Mouse (Mus musculus): ENCODE measurements at regions not wholly inside any gene's neighbourhood (a gene's known extent, or its start where the extent isn't known, plus 50 kb on each side); places are given as distances from the start of the nearest gene placed in this dataset.
"Not testable (repeated sequence)": the region's sequence is repeated elsewhere in the genome, so short reads cannot be mapped to it uniquely, and the experiment has no call there.

DNA sequence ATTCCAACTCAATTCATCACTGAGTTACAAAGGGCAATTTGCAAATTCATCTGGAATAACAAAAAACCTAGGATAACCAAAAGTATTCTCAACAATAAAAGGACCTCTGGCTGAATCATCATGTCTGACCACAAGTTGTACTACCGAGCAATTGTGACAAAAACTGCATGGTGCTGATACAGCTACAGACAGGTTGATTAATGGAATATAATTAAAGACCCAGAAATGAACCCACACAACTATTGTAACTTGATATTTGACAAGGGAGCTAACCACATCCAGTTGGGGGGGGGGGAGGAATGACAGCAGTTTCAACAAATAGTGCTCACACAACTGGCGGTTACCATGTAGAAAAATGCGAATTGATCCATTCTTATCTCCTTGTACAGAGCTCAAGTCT is 864.7 kb upstream of the Gm8797 start:
- Histone ChIP-seq H3K79me2 (ENCODE audit: control insufficient read depth, insufficient read depth, low read length) (no peaks in the 10 kb centered on the region), H3K4me3 (ENCODE audit: insufficient read depth, low read depth, low read length) (no peak overlapping the region), H3K4me1 (ENCODE audit: control insufficient read depth, insufficient read depth, low read length) (no peaks in the 10 kb centered on the region), H3K27me3 (ENCODE audit: control insufficient read depth, insufficient read depth, low read length) (no peaks in the 10 kb centered on the region), H3K27ac (replicated peaks; ENCODE audit: insufficient read depth, low read depth, low read length) (no peak overlapping the region), H3K36me3 (ENCODE audit: control insufficient read depth, insufficient read depth, low read length) (no peaks in the 10 kb centered on the region), H3K9ac (ENCODE audit: low read depth, low read length) (no peak overlapping the region)
- 89% methylated on average over 3 of the region's 3 CpGs for WGBS
- DNase-seq (ENCODE audit: extremely low read depth, low read depth, low spot score): no peak
- TF ChIP-seq POLR2A (IDR thresholded peaks at IDR 0.05; ENCODE audit: extremely low read depth, insufficient read depth, low read length): no peak
- no peak for TF ChIP-seq CTCF (IDR thresholded peaks at IDR 0.05; ENCODE audit: low read depth, low read length)

DNA sequence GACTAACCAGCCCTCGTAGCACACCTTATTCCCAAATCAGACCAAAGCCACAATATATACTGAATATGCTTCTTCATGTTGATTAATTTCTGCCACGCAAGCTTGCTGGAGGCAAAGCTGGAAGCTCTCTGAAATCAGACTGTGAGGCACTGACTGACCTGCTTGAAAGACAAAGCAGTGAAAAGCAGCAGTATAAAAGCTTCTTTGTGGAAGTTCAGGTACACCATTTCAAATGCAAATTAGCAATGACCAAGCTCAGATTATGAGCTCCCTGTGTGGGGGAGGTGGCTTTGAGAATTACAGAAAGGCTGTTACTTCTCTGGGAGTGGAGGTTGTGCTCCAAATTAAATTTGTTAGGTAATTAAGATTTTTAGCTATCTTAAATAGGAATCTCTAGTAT is 857.5 kb upstream of the Gm8797 start:
- Histone ChIP-seq H3K4me3 (ENCODE audit: insufficient read depth, low read depth, low read length) (no peak overlapping the region), H3K27ac (replicated peaks; ENCODE audit: insufficient read depth, low read depth, low read length) (no peak overlapping the region), H3K79me2 (ENCODE audit: control insufficient read depth, insufficient read depth, low read length) (no peaks in the 10 kb centered on the region), H3K4me1 (ENCODE audit: control insufficient read depth, insufficient read depth, low read length) (no peaks in the 10 kb centered on the region), H3K9ac (ENCODE audit: low read depth, low read length) (no peak overlapping the region), H3K36me3 (ENCODE audit: control insufficient read depth, insufficient read depth, low read length) (no peaks in the 10 kb centered on the region), H3K27me3 (ENCODE audit: control insufficient read depth, insufficient read depth, low read length) (no peaks in the 10 kb centered on the region)
- DNase-seq (ENCODE audit: extremely low read depth, low read depth, low spot score): no peak
- no peak for TF ChIP-seq CTCF (IDR thresholded peaks at IDR 0.05; ENCODE audit: low read depth, low read length)
- TF ChIP-seq POLR2A (IDR thresholded peaks at IDR 0.05; ENCODE audit: extremely low read depth, insufficient read depth, low read length): no peak
- WGBS: 94% methylated on average over 2 of the region's 2 CpGs

DNA sequence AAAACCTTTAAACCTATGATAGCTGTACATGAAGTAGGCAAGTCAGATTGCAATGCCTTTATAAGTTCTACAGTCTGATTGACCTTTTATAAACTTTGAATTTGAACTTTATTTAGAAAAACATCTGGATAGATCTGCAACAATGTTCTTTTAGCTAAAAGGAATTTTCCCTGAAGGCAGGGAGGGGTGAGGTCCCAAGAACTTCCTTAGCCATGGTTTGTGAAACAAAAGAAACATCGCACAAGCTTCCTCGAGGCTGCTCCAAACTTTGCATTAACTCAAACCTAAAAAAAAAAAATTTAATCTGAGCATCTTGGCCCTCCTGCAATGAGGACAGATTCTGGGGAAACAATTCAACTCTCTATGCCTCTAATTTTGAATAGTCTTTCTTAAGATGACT is 854.8 kb upstream of the Gm8797 start:
- H3K4me1 ChIP-seq (ENCODE audit: control insufficient read depth, insufficient read depth, low read length): no peaks in the 10 kb centered on the region
- 70% methylated on average over 2 of the region's 2 CpGs for WGBS
- H3K9ac ChIP-seq (ENCODE audit: low read depth, low read length): no peak overlapping the region
- no peaks in the 10 kb centered on the region for H3K36me3 ChIP-seq (ENCODE audit: control insufficient read depth, insufficient read depth, low read length)
- H3K79me2 ChIP-seq (ENCODE audit: control insufficient read depth, insufficient read depth, low read length): no peaks in the 10 kb centered on the region
- no peak for DNase-seq (ENCODE audit: extremely low read depth, low read depth, low spot score)
- no peaks in the 10 kb centered on the region for H3K27me3 ChIP-seq (ENCODE audit: control insufficient read depth, insufficient read depth, low read length)
- no peak for TF ChIP-seq CTCF (IDR thresholded peaks at IDR 0.05; ENCODE audit: low read depth, low read length)
- TF ChIP-seq POLR2A (IDR thresholded peaks at IDR 0.05; ENCODE audit: extremely low read depth, insufficient read depth, low read length): no peak
- no peak overlapping the region for H3K4me3 ChIP-seq (ENCODE audit: insufficient read depth, low read depth, low read length)
- no peak overlapping the region for H3K27ac ChIP-seq (replicated peaks; ENCODE audit: insufficient read depth, low read depth, low read length)

DNA sequence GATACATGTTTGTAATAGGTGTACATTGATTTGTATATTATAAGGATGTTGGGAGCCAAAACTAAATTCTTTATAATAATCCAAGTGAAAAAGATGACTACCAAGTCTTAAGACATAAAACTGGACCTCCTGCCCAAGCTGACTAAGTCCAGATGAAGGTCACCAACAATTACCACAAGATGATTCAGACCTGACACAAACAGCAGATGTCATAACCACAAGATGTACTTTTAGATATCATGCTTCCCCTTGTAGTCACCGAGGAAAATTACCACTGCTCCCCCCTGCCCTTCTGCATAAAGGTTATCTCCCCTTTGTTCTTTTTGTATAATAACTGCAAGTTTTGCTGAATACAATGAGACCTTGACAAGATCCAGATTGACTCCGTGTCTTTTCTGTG is 843.0 kb upstream of the Gm8797 start:
- not testable (repeated sequence) for H3K36me3 ChIP-seq (ENCODE audit: control insufficient read depth, insufficient read depth, low read length); H3K27ac ChIP-seq (replicated peaks; ENCODE audit: insufficient read depth, low read depth, low read length); H3K79me2 ChIP-seq (ENCODE audit: control insufficient read depth, insufficient read depth, low read length); H3K9ac ChIP-seq (ENCODE audit: low read depth, low read length); H3K27me3 ChIP-seq (ENCODE audit: control insufficient read depth, insufficient read depth, low read length); H3K4me1 ChIP-seq (ENCODE audit: control insufficient read depth, insufficient read depth, low read length); DNase-seq (ENCODE audit: extremely low read depth, low read depth, low spot score); H3K4me3 ChIP-seq (ENCODE audit: insufficient read depth, low read depth, low read length)
- WGBS: 82% methylated on average over 2 of the region's 2 CpGs

DNA sequence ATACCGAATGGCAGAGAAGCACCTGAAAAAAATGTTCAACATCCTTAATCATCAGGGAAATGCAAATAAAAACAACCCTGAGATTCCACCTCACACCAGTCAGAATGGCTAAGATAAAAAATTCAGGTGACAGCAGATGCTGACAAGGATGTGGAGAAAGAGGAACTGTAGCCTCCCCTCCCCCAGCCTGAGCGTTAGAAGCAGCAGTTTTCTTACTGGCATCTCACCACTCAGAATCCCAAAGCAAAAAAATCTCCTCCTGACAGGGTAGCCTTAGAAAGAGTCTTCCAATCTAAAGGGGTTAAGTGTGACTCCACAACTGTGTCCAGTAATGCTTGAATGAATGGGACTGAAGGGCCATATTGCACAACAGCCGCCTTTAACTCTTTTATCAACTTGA is 819.9 kb upstream of the Gm8797 start:
- not testable (repeated sequence) for H3K4me3 ChIP-seq (ENCODE audit: insufficient read depth, low read depth, low read length); H3K27me3 ChIP-seq (ENCODE audit: control insufficient read depth, insufficient read depth, low read length); H3K4me1 ChIP-seq (ENCODE audit: control insufficient read depth, insufficient read depth, low read length); H3K9ac ChIP-seq (ENCODE audit: low read depth, low read length); H3K79me2 ChIP-seq (ENCODE audit: control insufficient read depth, insufficient read depth, low read length); DNase-seq (ENCODE audit: extremely low read depth, low read depth, low spot score); H3K27ac ChIP-seq (replicated peaks; ENCODE audit: insufficient read depth, low read depth, low read length); H3K36me3 ChIP-seq (ENCODE audit: control insufficient read depth, insufficient read depth, low read length)
- 82% methylated on average over 3 of the region's 3 CpGs for WGBS

DNA sequence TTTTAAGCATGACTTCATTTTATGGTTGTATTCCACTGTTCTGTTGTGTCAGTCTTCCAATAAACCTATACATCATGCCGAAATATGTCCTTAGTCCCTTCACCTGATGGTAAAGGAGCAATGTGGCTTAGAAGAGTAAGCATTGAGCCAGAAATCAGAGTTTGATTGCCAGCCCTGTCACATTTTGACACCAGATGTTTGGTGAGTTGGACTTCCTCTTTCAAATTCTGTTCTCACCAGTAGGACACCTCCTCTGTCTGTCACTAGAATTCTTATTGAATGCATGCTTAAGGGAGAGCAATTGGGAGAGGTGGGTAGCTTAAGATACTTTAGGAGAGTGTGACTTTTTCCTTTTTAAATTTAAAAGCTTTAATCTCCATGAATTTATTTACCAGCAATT is 779.1 kb upstream of the Gm8797 start:
- Histone ChIP-seq H3K4me3 (ENCODE audit: insufficient read depth, low read depth, low read length) (no peak overlapping the region), H3K27me3 (ENCODE audit: control insufficient read depth, insufficient read depth, low read length) (no peaks in the 10 kb centered on the region), H3K27ac (replicated peaks; ENCODE audit: insufficient read depth, low read depth, low read length) (no peak overlapping the region), H3K79me2 (ENCODE audit: control insufficient read depth, insufficient read depth, low read length) (no peaks in the 10 kb centered on the region), H3K36me3 (ENCODE audit: control insufficient read depth, insufficient read depth, low read length) (no peaks in the 10 kb centered on the region), H3K9ac (ENCODE audit: low read depth, low read length) (no peak overlapping the region), H3K4me1 (ENCODE audit: control insufficient read depth, insufficient read depth, low read length) (no peaks in the 10 kb centered on the region)
- no peak for DNase-seq (ENCODE audit: extremely low read depth, low read depth, low spot score)
- WGBS: 73% methylated on average over 1 of the region's 1 CpGs
- TF ChIP-seq POLR2A (IDR thresholded peaks at IDR 0.05; ENCODE audit: extremely low read depth, insufficient read depth, low read length) (no peak), CTCF (IDR thresholded peaks at IDR 0.05; ENCODE audit: low read depth, low read length) (no peak)

Data from liver, adult 2 months (tissue).